Mouse (Mus musculus) bone marrow, adult 2 months (tissue): ENCODE results near the gene Adap2. TPM values are rescaled to one million over a fixed set of nuclear protein-coding genes. Genes with fewer than 3 reads are reported as not detected.
A peak's percentile ranks its signal among the peaks of the same experiment; 100 is the strongest.

Experiments
- H3K27ac ChIP-seq: fragments of 200-500 bp; 2 replicates; pipeline ENCODE4 v1.5.1; 2012; ENCODE audit warnings: low read depth, mild to moderate bottlenecking, control low read depth, inconsistent platforms, low read length; ENCODE audit not compliant: control insufficient read depth, poor library complexity, insufficient read depth
- H3K4me1 ChIP-seq: fragments of 200-500 bp; 2 replicates; pipeline ENCODE4 v1.6.1; 2011; ENCODE audit warnings: low read length; ENCODE audit not compliant: control insufficient read depth, insufficient read depth
- H3K4me3 ChIP-seq: fragments of 200-500 bp; replicated peaks from 2 replicates; pipeline ENCODE3; 2011; ENCODE audit warnings: mild to moderate bottlenecking, low read depth, low read length, control low read depth; ENCODE audit not compliant: control insufficient read depth
- CTCF ChIP-seq: fragments of 200-500 bp; IDR thresholded peaks from 2 replicates; pipeline ENCODE4 v1.5.1; 2011; ENCODE audit warnings: low read length, control low read depth; ENCODE audit not compliant: control insufficient read depth, insufficient read depth
- POLR2A ChIP-seq: fragments of 200-500 bp; IDR thresholded peaks from 2 replicates; pipeline ENCODE4 v1.6.1; 2011; ENCODE audit warnings: low read depth, mild to moderate bottlenecking, control low read depth, low read length, borderline replicate concordance; ENCODE audit not compliant: control insufficient read depth
- WGBS: fragments of 180-500 bp; shearing (Covaris S2); methylation state at CpG from one replicate; pipeline ENCODE4 v1.1.7; 2018; 5-methylcytosine and 5-hydroxymethylcytosine counted together
- polyA plus RNA-seq: library from polyadenylated mRNA; stranded (reverse); fragments of >200 nt; gene quantifications from 2 replicates; pipeline ENCODE4 v1.2.4, GENCODE M21; 2011; ENCODE audit warnings: low replicate concordance; ENCODE audit not compliant: missing spikeins, insufficient read depth, insufficient read length

The Adap2 gene
- polyA plus RNA-seq, 1 experiment, result 4.8 TPM

DNA sequence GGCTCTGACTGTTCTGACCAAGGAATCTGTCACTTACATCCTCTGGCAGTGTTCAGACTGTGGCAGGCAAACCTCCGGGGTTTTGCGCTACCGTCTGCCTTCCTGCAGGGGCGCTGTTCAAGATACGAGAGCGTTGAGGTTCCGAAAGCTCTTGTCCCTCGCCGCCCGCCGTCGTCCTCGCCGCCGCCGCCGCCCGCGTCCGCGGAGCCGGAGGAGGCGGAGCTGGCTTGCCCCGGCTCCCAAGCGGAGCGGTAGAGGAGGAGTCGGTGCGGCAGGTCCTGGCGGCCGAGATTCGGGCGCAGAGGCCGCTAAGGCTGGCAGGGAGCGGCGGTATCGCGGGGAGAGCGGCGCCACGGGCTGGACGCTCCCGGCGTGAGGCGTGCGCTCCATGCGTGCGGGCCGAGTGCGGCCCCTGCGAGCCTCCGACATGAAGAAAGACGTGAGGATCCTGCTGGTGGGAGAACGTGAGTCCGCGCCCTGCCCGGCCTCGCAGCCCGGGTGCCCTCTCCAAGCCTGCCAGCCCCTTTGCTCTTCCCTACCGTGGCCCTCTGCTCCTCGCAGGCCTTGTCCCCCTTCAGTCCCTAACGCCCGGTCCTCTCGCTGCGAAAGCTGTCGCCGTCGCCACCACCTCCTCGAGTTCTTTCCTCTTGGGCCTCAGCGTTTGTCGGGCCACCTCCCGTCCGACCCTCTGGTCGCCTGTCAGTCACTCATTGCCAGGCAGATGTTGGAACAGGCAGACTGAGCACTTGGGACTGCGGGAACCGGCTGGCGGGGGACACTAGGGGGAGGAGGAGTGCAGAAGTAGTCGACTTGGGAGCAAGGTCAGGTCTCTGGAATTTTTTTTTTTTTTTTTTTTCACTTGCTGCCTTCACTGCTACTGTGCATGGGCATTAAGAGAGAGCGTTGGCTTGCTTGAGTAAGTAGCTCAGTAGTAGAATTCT is 55.2 kb downstream of the Adap2 start, which contains the start of gene Rhot1:
Gene Rhot1 (plus strand): TSS at position 160 of the 941 bp plus-strand sequence.
- Histone ChIP-seq H3K27ac (peak within 1 kb of the TSS; percentile 92), H3K4me1 (no peaks in the 10 kb centered on the region), H3K4me3 (peak within 1 kb of the TSS; percentile 97)
- TF ChIP-seq CTCF, result peak; percentile 95
- TF ChIP-seq POLR2A, result peak; percentile 62; the same call in 1 of the 2 replicates
- WGBS, result under 1% methylated on average over 78 of the region's 78 CpGs

DNA sequence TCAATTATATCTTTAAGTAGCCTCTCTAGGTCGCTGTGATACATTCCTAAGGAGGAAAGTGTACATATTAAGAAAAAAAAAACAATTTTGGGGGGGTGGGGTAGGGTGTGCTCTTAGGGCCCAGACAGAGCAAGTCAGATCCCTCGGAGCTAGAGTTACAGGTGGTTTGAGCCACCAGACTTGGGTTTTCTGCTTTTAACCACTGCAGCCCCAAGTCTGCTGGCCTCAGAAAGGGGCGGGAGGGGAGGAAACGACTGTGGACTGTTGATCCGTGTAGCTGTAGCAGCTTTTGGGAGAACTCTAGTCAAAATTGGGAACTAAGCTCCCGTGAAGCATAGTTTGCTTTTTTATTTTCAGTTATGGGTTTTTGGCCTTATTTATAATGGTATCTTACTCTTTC is 56.4 kb downstream of the Adap2 start:
- no peak overlapping the region for H3K27ac ChIP-seq
- 2% methylated on average over 6 of the region's 6 CpGs for WGBS
- no peaks in the 10 kb centered on the region for H3K4me1 ChIP-seq
- TF ChIP-seq CTCF, result no peak
- TF ChIP-seq POLR2A, result no peak
- H3K4me3 ChIP-seq, result no peak overlapping the region

DNA sequence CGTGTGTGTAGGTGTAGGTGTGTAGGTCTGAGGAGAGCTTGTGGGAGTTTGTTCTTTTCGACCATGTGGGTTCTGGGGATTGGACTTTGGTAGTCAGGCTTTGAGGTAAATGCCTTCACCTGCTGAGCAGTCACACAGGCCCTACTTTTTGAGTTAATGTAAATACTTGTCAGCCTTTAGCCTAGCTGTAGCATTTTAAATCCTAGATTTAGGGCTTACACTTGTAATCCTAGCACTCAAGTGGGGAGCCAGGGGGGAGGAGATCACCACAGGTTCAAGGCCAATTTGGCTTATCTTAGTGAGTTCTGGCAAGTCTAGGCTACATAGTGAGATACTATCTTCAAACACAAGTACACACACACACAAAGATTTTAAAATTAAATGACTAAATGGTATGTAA is 58.4 kb downstream of the Adap2 start:
- no peak for TF ChIP-seq CTCF
- no peak for TF ChIP-seq POLR2A
- Histone ChIP-seq H3K4me3 (no peak overlapping the region), H3K4me1 (no peaks in the 10 kb centered on the region), H3K27ac (no peak overlapping the region)
- WGBS, result 85% methylated on average over 2 of the region's 2 CpGs

DNA sequence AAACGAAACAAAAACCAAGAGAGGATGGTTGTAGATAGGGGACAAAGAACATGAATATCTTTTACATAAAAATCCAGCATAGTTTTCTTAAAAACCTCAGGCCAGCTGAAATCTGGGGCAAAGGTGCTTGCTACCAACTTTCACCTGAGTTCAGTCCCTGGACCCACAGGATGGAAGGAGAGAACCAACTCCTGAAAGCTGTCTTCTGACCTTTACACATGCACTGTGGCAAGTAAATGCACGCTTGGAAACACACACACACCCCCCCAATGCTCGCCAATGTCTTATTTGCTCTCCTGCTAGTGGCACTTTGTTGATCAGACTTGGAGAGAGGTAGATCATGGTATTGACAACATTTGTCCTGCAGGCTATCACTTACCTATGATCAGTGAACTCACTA is 61.4 kb downstream of the Adap2 start:
- H3K27ac ChIP-seq, result no peak overlapping the region
- no peaks in the 10 kb centered on the region for H3K4me1 ChIP-seq
- H3K4me3 ChIP-seq, result no peak overlapping the region
- 82% methylated on average over 3 of the region's 3 CpGs for WGBS
- no peak for TF ChIP-seq CTCF

DNA sequence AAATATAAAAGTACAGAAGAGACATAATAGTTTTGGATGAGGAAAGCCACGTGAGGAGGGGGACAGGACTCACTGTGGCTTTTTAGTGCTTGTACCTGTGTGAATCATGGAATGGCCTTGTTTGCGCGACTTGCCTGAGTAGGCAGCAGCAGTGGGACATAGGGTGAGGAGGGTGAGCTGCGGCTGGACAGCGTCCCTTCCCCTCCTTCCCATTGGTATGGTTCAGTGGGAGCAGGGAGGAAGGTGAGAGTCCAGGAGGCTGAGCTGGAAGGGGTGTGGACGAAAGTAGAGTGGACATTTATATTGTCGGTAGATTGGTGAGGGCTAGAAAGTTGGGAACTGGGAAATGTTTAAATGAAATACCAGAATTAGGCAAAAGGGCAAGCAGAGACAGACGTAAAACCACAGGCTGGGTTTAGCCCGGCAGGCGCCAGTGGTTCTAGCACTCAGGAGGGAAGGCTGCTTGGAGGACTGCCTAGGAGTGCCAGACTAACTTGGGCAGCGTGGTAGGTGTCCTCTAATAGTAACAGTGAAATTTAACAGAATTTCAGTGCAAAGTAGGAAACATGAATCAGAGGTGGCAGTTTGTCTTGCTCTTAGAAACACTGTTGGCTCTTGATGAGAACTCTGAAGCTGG is 64.9 kb downstream of the Adap2 start:
- no peak for TF ChIP-seq CTCF
- TF ChIP-seq POLR2A, result no peak
- Histone ChIP-seq H3K4me1 (no peaks in the 10 kb centered on the region), H3K4me3 (no peak overlapping the region), H3K27ac (no peak overlapping the region)
- 75% methylated on average over 11 of the region's 11 CpGs for WGBS

Other genes with a start within 250 kb of the Adap2 start
- 18.1 and 27.5 TPM in 2 replicates for gene Utp6, start 191.7 kb upstream of the Adap2 start, polyA plus RNA-seq
- gene Suz12, start 161.0 kb upstream of the Adap2 start, polyA plus RNA-seq, result 38.7 and 39.0 TPM in 2 replicates
- 35.5 and 47.8 TPM in 2 replicates for gene Crlf3, start 73.1 kb upstream of the Adap2 start, polyA plus RNA-seq
- gene Atad5, start 64.7 kb upstream of the Adap2 start, polyA plus RNA-seq, result 19.4 and 23.1 TPM in 2 replicates
- 2.0 and 5.3 TPM in 2 replicates for gene Tefm, start 11.9 kb upstream of the Adap2 start, polyA plus RNA-seq
- 2.3 and 6.0 TPM in 2 replicates for gene Rnf135, start 29.7 kb downstream of the Adap2 start, polyA plus RNA-seq
- 10.1 and 15.5 TPM in 2 replicates for gene Rhot1, start 54.9 kb downstream of the Adap2 start, polyA plus RNA-seq
- gene Rhbdl3, start 146.8 kb downstream of the Adap2 start, polyA plus RNA-seq, result 0.52 TPM in 1 of 2 replicates, not detected in the other
- gene 5730455P16Rik, start 223.9 kb downstream of the Adap2 start, polyA plus RNA-seq, result 27.9 and 42.0 TPM in 2 replicates
- gene Zfp207, start 229.2 kb downstream of the Adap2 start, polyA plus RNA-seq, result 103 and 109 TPM in 2 replicates